Mouse (Mus musculus) embryo, embryonic 10 days (tissue): ENCODE measurements around the gene Sbpl.
A peak's percentile ranks its signal among the peaks of the same experiment; 100 is the strongest.
"Not testable (repeated sequence)": the region's sequence is repeated elsewhere in the genome, so short reads cannot be mapped to it uniquely, and the experiment has no call there.

Experiments
- DNase-seq: peaks from one replicate; pipeline ENCODE4 v3.0.0-alpha.2; 2015; ENCODE audit warnings: low spot score

Sbpl gene

GRCm38 (mm10) chr17:23960084-23960738 is 5.1 kb upstream of the Sbpl start:
- peak; percentile 93 for DNase-seq

DNA sequence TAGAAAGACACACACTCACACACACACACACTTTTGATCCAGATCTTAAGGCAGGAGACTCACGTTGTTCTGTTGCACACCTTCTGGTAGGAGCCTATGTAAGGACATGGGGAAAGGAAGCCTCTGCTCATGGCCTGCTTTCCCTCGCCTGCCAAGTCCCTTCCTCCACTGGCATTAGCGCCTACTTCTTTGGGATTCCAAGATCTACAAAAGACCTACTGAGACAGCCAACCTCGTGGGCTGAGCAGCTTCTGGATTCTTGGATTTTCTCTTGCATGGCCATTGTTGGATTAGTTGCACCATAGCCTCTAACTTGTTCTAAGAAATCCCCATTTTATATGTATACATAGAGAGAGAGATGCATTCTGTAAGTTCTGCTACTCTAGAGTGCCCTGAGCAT is 4.2 kb downstream of the Sbpl start:
- not testable (repeated sequence) for DNase-seq

DNA sequence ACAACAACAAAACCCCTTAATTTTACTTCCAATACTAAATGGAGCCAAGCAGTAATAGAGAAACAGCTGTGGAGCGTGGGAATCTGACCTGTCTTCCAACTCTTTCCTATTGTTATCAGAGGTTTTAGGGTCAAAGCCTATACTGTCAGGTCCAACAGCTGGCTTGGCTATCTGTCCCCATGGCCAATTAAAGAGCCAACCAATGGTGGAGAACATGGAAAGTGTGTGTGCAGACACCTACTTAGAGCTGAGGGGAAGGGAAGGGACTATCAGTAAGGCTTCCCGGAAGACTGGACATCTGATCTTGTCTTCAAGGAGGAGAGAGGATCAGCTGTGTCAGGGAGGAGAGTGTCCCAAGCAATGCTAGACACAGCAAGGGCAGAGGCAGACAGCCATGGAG is 6.0 kb downstream of the Sbpl start:
- DNase-seq, result no peak

- DNase-seq, result not testable (repeated sequence)
Measured at GRCm38 (mm10) chr17:23947486-23947885, 7.6 kb downstream of the Sbpl start.

DNA sequence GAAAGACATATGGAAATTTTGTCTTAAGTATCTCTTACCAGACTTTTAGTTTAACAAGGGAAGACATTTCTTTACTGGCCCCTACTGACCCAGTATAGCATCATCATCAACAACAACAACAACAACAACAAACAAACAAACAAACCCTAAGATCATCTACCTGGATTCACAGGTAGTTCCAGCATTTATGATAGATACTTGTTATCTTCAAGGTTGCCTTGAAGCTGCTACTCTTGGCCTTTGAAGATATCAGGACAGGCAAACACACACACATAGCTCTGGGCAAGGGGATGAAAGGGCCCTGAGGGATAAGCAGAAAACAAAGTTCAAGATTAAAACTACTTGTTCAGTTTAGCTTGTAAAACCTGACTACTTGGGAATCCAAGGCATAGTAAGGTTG is 13.7 kb downstream of the Sbpl start, which contains the start of gene Sbp:
TSS of gene Sbp (plus strand) at position 301 of the 400 bp plus-strand sequence.
- DNase-seq, result no peak

DNA sequence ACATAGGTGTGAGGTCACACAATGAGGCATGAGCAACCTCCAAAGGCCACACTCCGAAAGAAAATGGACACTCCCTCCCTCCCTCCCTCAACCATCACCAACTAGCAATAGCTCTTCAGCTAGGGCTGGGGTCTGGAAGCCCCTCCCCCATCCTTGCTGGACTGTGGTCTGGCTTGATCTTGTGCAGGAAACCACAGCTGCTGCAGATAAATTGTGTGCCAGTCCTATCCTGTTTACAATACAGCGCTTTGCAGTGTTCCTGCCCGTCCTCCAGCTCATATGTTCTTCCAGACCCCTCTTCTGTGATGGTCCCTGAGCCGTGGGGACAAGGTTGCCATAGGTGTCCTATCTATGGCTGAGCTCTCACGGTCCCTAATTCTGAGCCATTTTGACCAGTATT is 23.9 kb downstream of the Sbpl start:
- DNase-seq, result no peak

GRCm38 (mm10) chr17:23925090-23925493 is 30.0 kb downstream of the Sbpl start:
- DNase-seq, result peak; percentile 82

GRCm38 (mm10) chr17:23924531-23925007 is 30.5 kb downstream of the Sbpl start:
- peak; percentile 95 for DNase-seq

DNA sequence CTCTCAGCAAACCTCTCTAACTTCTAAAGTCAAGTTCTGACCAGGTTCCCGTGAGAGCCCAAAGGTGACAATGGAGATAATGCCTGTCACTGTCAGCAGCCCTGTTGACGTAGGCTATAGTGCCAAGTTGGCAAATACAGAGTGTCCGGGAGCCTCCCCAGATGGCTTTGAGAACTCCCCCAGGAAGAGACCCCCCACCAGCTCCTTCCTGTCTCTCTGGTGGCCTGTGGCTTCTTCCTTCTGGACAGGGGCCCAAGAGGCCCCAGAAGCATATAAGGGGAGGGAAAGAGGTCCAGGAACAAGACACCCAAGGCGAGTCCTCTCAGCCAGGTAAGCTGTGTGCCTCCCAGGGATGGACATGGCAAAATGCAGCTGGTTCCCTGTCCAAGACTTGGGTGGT is 37.9 kb downstream of the Sbpl start, which contains the start of gene Dcpp3:
TSS of gene Dcpp3 (plus strand) at position 301 of the 400 bp plus-strand sequence.
- DNase-seq, result not testable (repeated sequence)
